Comparison of ENCODE assay signal across 16 mouse cellular contexts in genomic region chr2:112534677-112535222, GRCm38 (mm10). TPM values are rescaled to one million over a fixed set of nuclear protein-coding genes. Genes with fewer than 3 reads are reported as not detected.
DNase-seq lines count a peak whose midpoint lies in the region; ATAC-seq lines count a peak whose summit lies in the region.
"Had no signal": no experiment of that assay in that cellular context is flagged by ENCODE, and none has a peak within 500 bp of the region (broad histone marks: within the 10 kb centered on the region; RNA-seq: fewer than 3 reads in every experiment).

No protein-coding gene starts in this region.

- H3K27me3 ChIP-seq in hindbrain, embryonic 13.5 days: no peaks in the 10 kb centered on the region
- H3K27me3 ChIP-seq: Patski had no signal

- 36% methylated on average over 14 of the region's 14 CpGs for WGBS in hindbrain, embryonic 13.5 days

- H3K4me3 ChIP-seq in hindbrain, embryonic 13.5 days: peak overlapping the region; percentile 17
- H3K4me3 ChIP-seq: erythroblast, embryonic 14.5 days had no signal

- H3K27ac ChIP-seq in hindbrain, embryonic 13.5 days: peak overlapping the region; percentile 42; the same call in 1 of the 2 replicates

- intact Hi-C loops in heart, postnatal 14 days (cut with DNase I): no loop called here

- ATAC-seq in hindbrain, embryonic 13.5 days (ENCODE audit: low FRiP score): peak; percentile 55
- ATAC-seq: inflammation-experienced regulatory T-cells, adult 6 months; Patski had no signal

- DNase-seq in heart, adult 11 months: peak; percentile 79
- no peak for DNase-seq in heart, postnatal 14 days
- DNase-seq in right cerebral cortex, postnatal 25 days: peak; percentile 16
- no peak for DNase-seq in right cerebral cortex, adult 18-20 months
- peak; percentile 45 for DNase-seq in retina, embryonic 14.5 days (ENCODE audit: low spot score)
- DNase-seq in adrenal gland, postnatal 4 days (ENCODE audit: low spot score in 2 of 2): no peak
- no peak for DNase-seq in thymus, postnatal 4 days
- DNase-seq: adrenal gland, postnatal 14 days; lung, postnatal 4 days had no signal

- H3K4me2 ChIP-seq in hindbrain, embryonic 13.5 days: peak overlapping the region; percentile 45
- H3K4me2 ChIP-seq: liver, embryonic 11.5 days had no signal

- H3K9ac ChIP-seq in hindbrain, embryonic 13.5 days: peak overlapping the region; percentile 43

- no peaks in the 10 kb centered on the region for H3K9me3 ChIP-seq in hindbrain, embryonic 13.5 days

- no peaks in the 10 kb centered on the region for H3K36me3 ChIP-seq in hindbrain, embryonic 13.5 days

- peaks cover 13% of the 10 kb centered on the region for H3K4me1 ChIP-seq in hindbrain, embryonic 13.5 days (replicated peaks)

RNA-seq across cellular contexts. Expression of gene Aven, which starts 42.0 kb away (rescaled TPM):
- total RNA-seq in heart, postnatal 14 days (2021): 10 to 100 TPM; 16.9 to 17.1 TPM
- polyA plus RNA-seq in hindbrain, embryonic 13.5 days (2015; fragmentation: Nextera tagmentation; extraction: Ambion mirVana): 3.1 and 4.4 TPM in 2 replicates
- total RNA-seq in adrenal gland, postnatal 4 days (2021): 10 to 100 TPM; 13.1 to 13.7 TPM

RNA-seq across cellular contexts. Expression of gene Chrm5, which starts 54.2 kb away (rescaled TPM):
- not detected for total RNA-seq in heart, postnatal 14 days (2021)
- polyA plus RNA-seq in hindbrain, embryonic 13.5 days (2015; fragmentation: Nextera tagmentation; extraction: Ambion mirVana): 0.48 and 0.68 TPM in 2 replicates
- total RNA-seq in adrenal gland, postnatal 4 days (2021): under 1 TPM in 1 of 2 experiments, not detected in 1; 0.25 TPM
- total RNA-seq: adrenal gland, postnatal 14 days; granulocyte monocyte progenitor cell, adult 5-6 weeks; neutrophil, adult 5-6 weeks had no signal
- polyA plus RNA-seq: erythroblast, embryonic 14.5 days; inflammation-experienced regulatory T-cells, adult 6 months; liver, embryonic 11.5 days; Patski had no signal

Comparison
In these comparisons a context has a peak if more than half of its experiments do, and no peak if none do; other contexts are left out.
1. DNase-seq: peak in heart, adult 11 months (single experiment), right cerebral cortex, postnatal 25 days (single experiment) and retina, embryonic 14.5 days (single experiment); none in heart, postnatal 14 days (0 of 2), right cerebral cortex, adult 18-20 months (single experiment), adrenal gland, postnatal 4 days (0 of 2) and thymus, postnatal 4 days (single experiment).